Mouse (Mus musculus) hindbrain, embryonic 12.5 days (tissue): ENCODE data around the gene Elmo3. TPM values are rescaled to one million over a fixed set of nuclear protein-coding genes. Genes with fewer than 3 reads are reported as not detected.
A peak's percentile ranks its signal among the peaks of the same experiment; 100 is the strongest.

Experiments used
- ATAC-seq: fragments of 200-750 bp; cut with Nextera tagmentation; 2 replicates; pipeline ENCODE4 v1.8.0; 2017; ENCODE audit warnings: moderate TSS enrichment; ENCODE audit not compliant: low FRiP score
- H3K27ac ChIP-seq: fragments of 300-500 bp; sonication (generic); 2 replicates; pipeline ENCODE4 v1.5.1; 2016; ENCODE audit warnings: mild to moderate bottlenecking
- H3K27me3 ChIP-seq: fragments of 300-500 bp; sonication (generic); 2 replicates; pipeline ENCODE4 v1.6.1; 2016; ENCODE audit warnings: mild to moderate bottlenecking
- H3K36me3 ChIP-seq: fragments of 300-500 bp; sonication (generic); 2 replicates; pipeline ENCODE4 v1.6.1; 2016; ENCODE audit warnings: mild to moderate bottlenecking
- H3K4me1 ChIP-seq: fragments of 300-500 bp; sonication (generic); 2 replicates; pipeline ENCODE4 v1.6.1; 2016
- H3K4me2 ChIP-seq: fragments of 300-500 bp; sonication (generic); replicated peaks from 2 replicates; pipeline ENCODE4 v1.6.1; 2016; ENCODE audit warnings: mild to moderate bottlenecking
- H3K4me3 ChIP-seq: fragments of 300-500 bp; sonication (generic); 2 replicates; pipeline ENCODE4 v1.5.1; 2016; ENCODE audit warnings: mild to moderate bottlenecking
- H3K9ac ChIP-seq: fragments of 300-500 bp; sonication (generic); 2 replicates; pipeline ENCODE4 v1.6.1; 2016; ENCODE audit warnings: mild to moderate bottlenecking, moderate library complexity
- H3K9me3 ChIP-seq: fragments of 300-500 bp; sonication (generic); replicated peaks from 2 replicates; pipeline ENCODE4 v1.6.1; 2016; ENCODE audit warnings: mild to moderate bottlenecking
- WGBS: fragments of 180-500 bp; shearing (Covaris S2); methylation state at CpG from one replicate; pipeline ENCODE4 v1.1.7; 2016; 5-methylcytosine and 5-hydroxymethylcytosine counted together
- polyA plus RNA-seq: library from polyadenylated mRNA; unstranded; fragments of >200 nt; fragmentation: Nextera tagmentation; extraction: Ambion mirVana; gene quantifications from 2 replicates; pipeline ENCODE4 v1.2.1, GENCODE M21; 2016

Gene Elmo3
- polyA plus RNA-seq, 1 experiment from 2014 or later, result 3.2 TPM

DNA sequence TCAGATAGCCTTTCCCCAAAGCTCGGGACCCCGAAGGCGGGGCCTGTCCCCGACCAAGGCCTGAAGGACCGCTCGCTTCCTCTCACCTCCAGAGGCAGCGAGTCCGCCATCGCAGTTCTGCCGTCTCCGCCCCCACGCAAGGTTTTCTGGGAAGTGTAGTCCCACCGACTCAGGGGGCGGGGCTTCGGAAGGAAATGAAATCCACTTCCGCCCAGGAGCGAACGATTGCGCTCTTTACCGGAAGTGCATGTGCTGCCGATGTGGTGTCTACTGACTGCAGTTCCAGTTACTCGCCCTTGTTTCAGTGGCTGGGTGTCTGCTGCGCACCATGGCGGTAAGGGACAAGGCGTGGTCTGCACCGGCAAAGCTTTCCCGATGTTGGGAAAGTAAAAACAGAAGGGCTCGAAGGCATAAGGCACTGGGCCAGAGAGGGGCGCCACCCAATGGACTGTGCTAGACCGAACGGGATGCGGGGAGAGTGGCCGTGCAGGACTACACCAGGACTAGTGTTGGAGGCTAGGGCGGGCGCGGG lies 20.8 kb downstream of the Elmo3 start, which contains the start of the genes Lrrc29 and Tmem208:
TSS of gene Lrrc29 (minus strand) at position 138 of the 532 bp plus-strand sequence.
TSS of gene Tmem208 (plus strand) at position 214 of the 532 bp plus-strand sequence.
- Histone ChIP-seq H3K4me1 (peaks cover 22% of the 10 kb centered on the region), H3K9ac (peak within 1 kb of the TSS; percentile 81), H3K4me3 (peak within 1 kb of the TSS; percentile 81), H3K27me3 (no peaks in the 10 kb centered on the region), H3K4me2 (peak within 1 kb of the TSS; percentile 84), H3K36me3 (peaks cover 42% of the 10 kb centered on the region), H3K27ac (peak within 1 kb of the TSS; percentile 79), H3K9me3 (no peaks in the 10 kb centered on the region)
- ATAC-seq, result peak; percentile 94
- 1% methylated on average over 36 of the region's 36 CpGs for WGBS

DNA sequence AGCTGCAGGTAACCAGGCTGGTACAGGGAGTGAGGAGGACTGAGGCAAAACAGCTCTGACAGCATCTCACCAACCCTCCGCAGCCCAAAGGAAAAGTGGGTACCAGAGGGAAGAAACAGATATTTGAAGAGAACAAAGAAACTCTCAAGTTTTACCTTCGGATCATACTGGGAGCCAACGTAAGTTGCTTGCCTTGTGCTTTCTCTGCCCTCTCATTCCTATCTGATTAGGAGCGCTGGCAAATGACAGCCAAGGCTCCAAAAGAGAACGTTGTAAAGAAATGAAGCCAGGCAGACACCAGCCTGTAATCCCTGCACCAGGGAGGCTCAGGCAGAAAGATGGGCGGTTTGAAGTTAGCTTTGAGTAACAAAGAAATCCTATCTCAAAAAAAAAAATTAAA lies 21.6 kb downstream of the Elmo3 start:
- Histone ChIP-seq H3K9ac (peak overlapping the region; percentile 81), H3K4me3 (peak overlapping the region; percentile 81), H3K4me2 (peak overlapping the region; percentile 84), H3K27me3 (no peaks in the 10 kb centered on the region), H3K9me3 (no peaks in the 10 kb centered on the region), H3K36me3 (peaks cover 50% of the 10 kb centered on the region), H3K4me1 (peaks cover 22% of the 10 kb centered on the region), H3K27ac (0 out of 2 replicates have a peak overlapping the region, but pooled peaks have one; percentile 79)
- WGBS, result 52% methylated on average over 6 of the region's 6 CpGs
- no peak for ATAC-seq

DNA sequence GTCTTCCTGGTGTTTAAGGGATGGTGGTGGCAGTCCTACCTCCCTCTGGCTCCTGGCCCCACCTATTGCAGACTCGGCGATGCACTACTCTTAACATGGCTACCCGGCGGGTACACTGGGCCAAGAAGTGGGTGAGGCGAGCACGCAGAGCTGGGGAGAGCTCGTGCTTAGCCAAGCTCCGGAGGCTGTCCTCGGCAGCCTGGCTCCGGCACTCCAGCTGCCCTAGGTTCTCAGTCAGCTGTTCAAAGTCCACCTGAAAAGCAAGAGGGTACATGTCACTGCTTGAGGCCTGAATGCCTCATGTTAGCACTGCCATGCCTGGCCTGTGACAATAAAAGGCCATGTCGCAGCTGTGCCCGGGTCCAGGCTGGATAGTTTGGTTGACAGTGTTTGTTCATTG lies 24.9 kb downstream of the Elmo3 start:
- 94% methylated on average over 12 of the region's 12 CpGs for WGBS
- Histone ChIP-seq H3K4me2 (no peak overlapping the region), H3K9me3 (no peaks in the 10 kb centered on the region), H3K36me3 (peaks cover 57% of the 10 kb centered on the region), H3K27ac (no peak overlapping the region), H3K4me1 (peaks cover 12% of the 10 kb centered on the region), H3K4me3 (no peak overlapping the region), H3K27me3 (no peaks in the 10 kb centered on the region), H3K9ac (no peak overlapping the region)
- ATAC-seq, result no peak

DNA sequence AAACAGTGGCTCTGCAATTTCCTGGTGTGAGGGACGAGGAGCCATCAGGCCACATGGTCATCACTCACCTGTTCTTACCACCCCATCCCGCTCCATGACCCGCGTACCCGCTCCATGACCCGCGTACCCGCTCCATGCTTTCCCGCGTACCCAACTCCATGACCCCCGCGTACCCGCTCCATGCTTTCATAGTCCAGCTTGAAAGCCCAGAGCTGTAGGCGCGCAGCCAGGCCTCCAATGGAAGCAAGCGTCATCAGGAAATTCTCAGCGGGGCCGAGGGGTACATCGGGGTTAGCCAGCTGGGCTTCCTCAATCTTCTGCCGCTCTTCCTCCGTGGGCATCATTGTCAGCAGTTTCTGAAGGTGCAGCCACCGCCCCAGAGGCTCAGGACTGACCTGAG lies 26.1 kb downstream of the Elmo3 start:
- 95% methylated on average over 22 of the region's 22 CpGs for WGBS
- H3K27ac ChIP-seq, result no peak overlapping the region
- H3K9me3 ChIP-seq, result no peaks in the 10 kb centered on the region
- peaks cover 69% of the 10 kb centered on the region for H3K36me3 ChIP-seq
- peaks cover 8% of the 10 kb centered on the region for H3K4me1 ChIP-seq
- ATAC-seq, result no peak
- no peaks in the 10 kb centered on the region for H3K27me3 ChIP-seq
- H3K9ac ChIP-seq, result no peak overlapping the region
- no peak overlapping the region for H3K4me3 ChIP-seq
- H3K4me2 ChIP-seq, result no peak overlapping the region

DNA sequence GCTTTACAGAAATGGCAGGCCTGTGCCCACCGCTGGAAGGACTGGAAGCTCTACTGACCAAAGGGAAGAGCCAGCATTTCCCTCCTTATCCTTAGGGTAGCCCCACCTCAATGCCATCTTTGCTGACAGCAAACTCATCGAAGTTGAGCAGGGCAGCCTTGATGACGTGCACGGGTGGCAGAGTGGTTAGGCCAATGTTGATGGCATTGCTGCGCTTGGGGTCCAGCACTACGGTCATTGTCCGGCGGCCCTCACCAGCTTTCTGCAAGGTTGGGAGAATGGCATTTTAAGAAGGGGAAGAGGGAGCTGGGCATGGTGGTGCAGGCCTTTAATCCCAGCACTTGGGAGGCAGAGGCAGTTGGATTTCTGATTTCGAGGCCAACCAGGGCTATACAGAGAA lies 26.5 kb downstream of the Elmo3 start:
- no peak for ATAC-seq
- H3K27me3 ChIP-seq, result no peaks in the 10 kb centered on the region
- H3K36me3 ChIP-seq, result peaks cover 72% of the 10 kb centered on the region
- 94% methylated on average over 9 of the region's 9 CpGs for WGBS
- H3K4me1 ChIP-seq, result peaks cover 6% of the 10 kb centered on the region
- no peak overlapping the region for H3K9ac ChIP-seq
- no peak overlapping the region for H3K27ac ChIP-seq
- H3K4me2 ChIP-seq, result no peak overlapping the region
- no peak overlapping the region for H3K4me3 ChIP-seq
- H3K9me3 ChIP-seq, result no peaks in the 10 kb centered on the region

GRCm38 (mm10) chr8:105332523-105332922 lies 27.1 kb downstream of the Elmo3 start:
- 82% methylated on average over 2 of the region's 2 CpGs for WGBS
- ATAC-seq, result no peak
- H3K9ac ChIP-seq, result no peak overlapping the region

DNA sequence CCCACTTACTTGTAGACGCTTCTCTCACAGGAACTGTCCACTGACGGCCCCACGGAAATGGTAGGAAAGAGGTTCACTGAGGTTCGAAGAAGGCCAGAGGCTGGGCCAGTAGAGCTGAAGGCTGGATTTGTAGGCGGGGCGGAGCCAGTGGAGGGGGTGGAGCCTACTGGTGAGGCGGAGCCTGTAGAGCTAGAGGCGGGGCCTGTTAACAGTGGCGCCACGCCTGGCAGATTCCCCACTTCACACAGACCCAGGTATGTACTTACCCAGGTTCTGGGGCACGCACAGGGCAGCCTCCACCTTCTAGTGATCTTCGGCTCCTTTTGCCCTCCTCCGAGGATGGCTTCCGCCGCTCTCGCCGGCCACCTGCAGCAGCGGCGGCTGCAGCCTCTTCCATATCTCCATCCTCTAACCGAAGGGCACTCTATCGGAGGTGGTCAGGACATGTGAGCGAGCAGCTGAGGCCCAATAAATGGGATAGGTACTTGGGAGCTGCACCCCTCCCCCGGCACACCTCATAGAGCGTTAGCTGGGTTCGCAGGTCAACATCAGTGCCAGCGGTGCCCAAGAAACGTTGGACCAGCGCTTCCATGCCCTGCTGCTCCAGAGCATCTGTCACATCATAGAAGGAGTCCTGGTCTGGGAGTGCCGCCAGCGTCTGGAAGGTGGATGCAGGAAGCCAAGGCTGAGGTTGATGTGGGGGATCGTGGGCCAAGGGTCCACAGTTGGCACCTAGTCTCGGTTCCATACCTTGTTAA lies 31.2 kb downstream of the Elmo3 start:
- 58% methylated on average over 32 of the region's 32 CpGs for WGBS
- H3K27me3 ChIP-seq, result no peaks in the 10 kb centered on the region
- no peak overlapping the region for H3K4me2 ChIP-seq
- no peak overlapping the region for H3K4me3 ChIP-seq
- H3K9me3 ChIP-seq, result no peaks in the 10 kb centered on the region
- H3K4me1 ChIP-seq, result 0 out of 2 replicates have a peak, but pooled peaks cover 5% of the 10 kb centered on the region
- no peak overlapping the region for H3K27ac ChIP-seq
- H3K36me3 ChIP-seq, result peaks cover 37% of the 10 kb centered on the region
- ATAC-seq, result peak; percentile 29; the same call in 1 of the 2 replicates
- H3K9ac ChIP-seq, result no peak overlapping the region

More at GRCm38 (mm10) chr8:105332523-105332922, 27.1 kb downstream of the Elmo3 start:
- Histone ChIP-seq H3K27me3 (no peaks in the 10 kb centered on the region), H3K4me3 (no peak overlapping the region), H3K4me1 (peaks cover under 1% of the 10 kb centered on the region), H3K27ac (no peak overlapping the region), H3K9me3 (no peaks in the 10 kb centered on the region), H3K4me2 (no peak overlapping the region), H3K36me3 (peaks cover 74% of the 10 kb centered on the region)

DNA sequence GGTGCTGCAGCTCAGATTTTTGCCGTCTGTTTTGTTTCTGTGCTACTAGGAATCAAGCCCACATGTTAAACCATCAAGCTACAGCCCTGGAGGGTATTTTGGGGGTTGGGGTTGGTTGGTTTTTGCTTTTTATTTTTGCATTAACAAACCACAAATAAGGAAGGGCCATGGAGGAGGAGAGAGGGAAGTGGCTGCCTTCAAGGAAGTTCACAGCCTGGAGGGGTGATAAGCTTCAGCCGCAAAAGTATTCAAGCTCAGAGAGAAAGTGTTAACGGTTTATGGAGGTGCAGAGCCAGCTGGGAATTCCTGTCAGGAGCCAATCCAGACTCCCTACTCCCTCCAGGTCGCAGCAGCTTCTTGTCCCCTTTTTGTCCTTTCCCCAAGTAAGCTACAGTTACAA lies 33.6 kb downstream of the Elmo3 start:
- Histone ChIP-seq H3K36me3 (peaks cover 25% of the 10 kb centered on the region), H3K27me3 (no peaks in the 10 kb centered on the region), H3K27ac (no peak overlapping the region), H3K4me2 (no peak overlapping the region), H3K9me3 (no peaks in the 10 kb centered on the region), H3K9ac (no peak overlapping the region), H3K4me3 (no peak overlapping the region), H3K4me1 (0 out of 2 replicates have a peak, but pooled peaks cover 5% of the 10 kb centered on the region)
- 71% methylated on average over 4 of the region's 4 CpGs for WGBS
- ATAC-seq, result no peak

DNA sequence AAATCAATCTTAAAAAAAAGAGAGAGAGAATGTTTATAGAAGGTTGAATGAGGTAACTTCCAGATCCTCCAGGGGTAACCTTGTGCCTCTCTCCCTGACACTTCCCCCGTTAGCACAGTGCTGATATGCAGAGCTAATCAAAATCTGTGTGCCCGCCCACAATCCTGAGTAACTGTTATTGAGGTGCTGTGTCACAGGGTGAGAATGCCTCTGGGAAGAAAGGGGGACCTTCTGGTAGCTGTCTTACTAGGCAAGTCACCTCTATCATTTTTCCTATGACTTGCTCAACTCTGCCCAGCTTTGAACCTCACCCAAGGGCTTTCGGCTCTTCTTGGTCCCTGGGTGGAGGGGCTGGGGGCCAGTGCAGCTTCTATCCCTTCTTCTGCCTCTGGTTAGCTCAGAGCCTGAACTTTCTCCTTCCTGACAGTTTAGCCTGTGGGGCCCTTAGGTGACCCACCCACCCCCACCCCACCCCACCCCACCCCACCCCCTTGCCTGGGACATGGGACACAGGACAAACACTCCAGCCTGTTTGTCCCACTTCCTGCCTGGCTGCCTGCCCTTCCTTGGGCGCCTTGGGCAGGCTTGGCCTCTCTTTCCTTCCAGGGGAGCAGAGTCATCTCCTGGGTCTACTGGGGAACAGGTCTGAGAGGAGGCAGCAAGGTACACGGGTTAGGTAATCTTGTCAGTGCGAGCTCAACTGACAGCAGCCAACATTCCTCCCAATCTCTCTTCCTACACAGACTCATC lies 34.7 kb downstream of the Elmo3 start:
- Histone ChIP-seq H3K9ac (no peak overlapping the region), H3K27me3 (no peaks in the 10 kb centered on the region), H3K4me1 (0 out of 2 replicates have a peak, but pooled peaks cover 5% of the 10 kb centered on the region), H3K9me3 (no peaks in the 10 kb centered on the region), H3K27ac (no peak overlapping the region), H3K4me2 (no peak overlapping the region), H3K36me3 (peaks cover 17% of the 10 kb centered on the region; the same call in 1 of the 2 replicates), H3K4me3 (no peak overlapping the region)
- WGBS, result 80% methylated on average over 6 of the region's 6 CpGs
- ATAC-seq, result no peak

DNA sequence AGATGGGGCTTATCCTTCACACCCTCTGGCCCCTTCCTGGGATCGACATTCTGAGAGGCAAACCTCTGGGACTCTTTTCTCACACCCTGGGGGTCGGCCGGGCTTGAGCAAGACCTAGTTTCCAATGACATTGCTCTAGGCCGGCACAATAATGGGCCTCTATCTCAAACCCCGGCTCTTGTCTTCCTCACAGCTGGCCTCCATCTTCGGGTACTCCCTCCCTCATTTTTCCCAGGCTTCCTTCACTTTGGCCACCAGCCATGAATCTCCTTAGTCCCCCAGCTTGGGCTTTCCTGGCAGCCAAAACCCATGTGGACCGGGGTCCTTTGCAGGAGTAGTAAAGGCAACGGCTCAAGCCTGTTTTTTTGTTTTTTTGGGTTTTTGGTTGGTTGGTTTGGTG lies 36.0 kb downstream of the Elmo3 start:
- Histone ChIP-seq H3K27ac (no peak overlapping the region), H3K4me2 (no peak overlapping the region), H3K4me1 (peaks cover 8% of the 10 kb centered on the region), H3K9me3 (no peaks in the 10 kb centered on the region), H3K4me3 (no peak overlapping the region), H3K36me3 (peaks cover 6% of the 10 kb centered on the region; the same call in 1 of the 2 replicates), H3K9ac (no peak overlapping the region), H3K27me3 (peaks cover 2% of the 10 kb centered on the region; the same call in 1 of the 2 replicates)
- ATAC-seq, result no peak
- WGBS, result 52% methylated on average over 8 of the region's 8 CpGs

DNA sequence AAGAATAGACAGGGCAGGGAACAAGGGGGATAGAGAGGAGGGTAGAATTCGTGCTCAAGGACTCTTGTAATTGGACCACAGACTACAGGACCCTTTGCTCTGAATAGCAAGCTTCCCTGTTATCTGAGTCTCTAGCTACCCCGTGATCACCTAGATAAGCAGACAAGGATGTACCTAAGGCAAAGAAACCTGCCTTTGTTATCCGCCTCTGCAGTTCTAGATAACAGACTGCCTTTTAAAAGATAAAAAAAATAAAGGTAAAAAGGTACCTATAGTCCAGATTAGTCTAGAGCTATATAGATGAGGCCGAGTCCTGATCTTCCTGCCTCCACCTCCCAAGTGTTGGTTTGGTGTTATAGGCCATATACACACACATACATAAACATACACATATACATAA lies 37.4 kb downstream of the Elmo3 start:
- ATAC-seq, result no peak
- Histone ChIP-seq H3K27me3 (peaks cover 13% of the 10 kb centered on the region), H3K4me1 (peaks cover 21% of the 10 kb centered on the region), H3K27ac (no peak overlapping the region), H3K9me3 (no peaks in the 10 kb centered on the region), H3K9ac (no peak overlapping the region), H3K4me2 (no peak overlapping the region), H3K36me3 (no peaks in the 10 kb centered on the region), H3K4me3 (no peak overlapping the region)
- WGBS, result 82% methylated on average over 4 of the region's 4 CpGs
